Mouse (Mus musculus) neutrophil, adult 5-6 weeks (primary cell): Measurements from ENCODE around the gene Lrig3. TPM values are rescaled to one million over a fixed set of nuclear protein-coding genes. Genes with fewer than 3 reads are reported as not detected.

Experiments used
- ATAC-seq: fragments of 151-379, 151-347 bp; 2 replicates; pipeline ENCODE4 v1.8.0; 2017; ENCODE audit warnings: mild to moderate bottlenecking, moderate TSS enrichment; ENCODE audit not compliant: insufficient number of reproducible peaks, poor library complexity, low FRiP score, severe bottlenecking; ENCODE audit errors: extremely low read depth
- total RNA-seq: library from RNA; stranded (forward); fragments of 200-1000 nt; gene quantifications from 2 replicates; pipeline ENCODE4 v1.2.3, GENCODE M21; 2017

Lrig3 gene
- total RNA-seq, 1 experiment from 2014 or later, result not detected

DNA sequence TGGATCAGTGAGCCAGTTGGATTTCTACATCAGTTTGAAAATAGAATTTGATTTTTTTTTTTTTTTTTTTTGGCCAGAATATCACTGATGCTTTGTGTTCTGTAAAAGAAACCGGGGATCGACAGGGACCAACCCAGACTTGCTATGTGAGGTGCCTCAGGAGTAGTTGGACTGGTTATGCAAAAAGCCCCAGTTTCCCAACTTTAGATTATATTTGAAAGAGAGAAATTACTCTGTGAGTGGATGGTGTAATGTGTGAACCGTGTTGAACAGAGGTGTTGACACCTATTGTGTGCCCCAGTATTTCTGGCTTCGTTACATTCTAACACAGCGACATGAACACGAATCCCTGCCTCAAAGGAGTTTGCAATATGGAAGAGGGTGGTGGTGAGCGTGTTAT lies 25.9 kb downstream of the Lrig3 start:
- ATAC-seq, result no peak

DNA sequence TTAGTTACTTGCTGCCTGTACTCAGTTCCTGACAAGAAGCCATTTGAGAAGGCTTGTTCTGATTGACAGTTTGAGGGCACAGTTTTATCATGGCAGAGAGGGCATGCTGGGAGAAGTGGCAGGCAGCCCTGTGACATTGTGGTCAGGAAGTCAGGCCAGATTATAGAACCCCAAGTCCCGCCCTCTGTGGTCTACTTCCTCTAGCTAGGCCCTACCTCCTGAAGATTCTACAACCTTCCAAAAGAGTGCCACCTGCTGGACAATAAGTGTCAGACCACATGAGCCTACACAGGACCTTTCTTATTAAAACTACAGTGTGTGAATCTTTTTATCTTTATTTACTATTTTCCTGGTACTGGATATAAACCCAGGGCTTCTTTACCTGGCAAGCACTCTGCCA lies 28.9 kb downstream of the Lrig3 start:
- 0 out of 2 replicates have a peak, but pooled peaks have one; percentile 30 for ATAC-seq

DNA sequence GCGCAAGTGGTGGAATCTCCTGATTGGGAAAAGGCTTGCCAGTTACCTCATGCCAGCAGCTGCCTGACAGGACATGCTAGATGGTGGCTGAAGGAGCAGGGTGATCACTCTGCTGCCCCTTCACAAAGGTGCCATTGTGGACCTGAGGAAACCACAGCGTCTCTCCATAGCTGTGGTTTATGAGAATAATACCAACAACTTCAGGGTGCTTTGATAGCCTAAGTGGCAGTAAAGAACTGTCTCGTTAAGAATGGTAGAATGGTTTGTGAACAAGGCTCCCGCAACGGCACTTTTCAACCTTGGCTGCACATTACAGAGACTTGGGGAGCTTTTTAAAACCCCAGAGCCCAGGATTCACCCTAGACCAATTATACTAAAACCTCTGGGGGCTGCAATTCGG lies 29.7 kb downstream of the Lrig3 start:
- no peak for ATAC-seq

DNA sequence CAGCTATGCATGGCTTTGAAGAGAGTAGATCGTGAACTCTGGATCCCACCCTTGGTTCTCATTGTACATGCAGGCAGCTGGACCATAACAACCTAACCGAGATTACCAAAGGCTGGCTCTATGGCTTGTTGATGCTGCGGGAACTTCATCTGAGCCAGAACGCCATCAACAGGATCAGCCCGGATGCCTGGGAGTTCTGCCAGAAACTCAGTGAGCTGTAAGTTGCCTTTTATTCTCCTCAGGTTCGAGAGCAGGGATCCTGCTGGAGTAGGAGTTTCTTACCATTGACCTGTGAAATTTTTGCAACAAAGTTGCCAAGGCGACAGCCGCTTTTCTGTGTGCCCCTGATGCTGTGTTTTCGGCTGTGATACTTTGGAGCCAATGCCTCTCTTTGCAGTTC lies 31.0 kb downstream of the Lrig3 start:
- no peak for ATAC-seq

DNA sequence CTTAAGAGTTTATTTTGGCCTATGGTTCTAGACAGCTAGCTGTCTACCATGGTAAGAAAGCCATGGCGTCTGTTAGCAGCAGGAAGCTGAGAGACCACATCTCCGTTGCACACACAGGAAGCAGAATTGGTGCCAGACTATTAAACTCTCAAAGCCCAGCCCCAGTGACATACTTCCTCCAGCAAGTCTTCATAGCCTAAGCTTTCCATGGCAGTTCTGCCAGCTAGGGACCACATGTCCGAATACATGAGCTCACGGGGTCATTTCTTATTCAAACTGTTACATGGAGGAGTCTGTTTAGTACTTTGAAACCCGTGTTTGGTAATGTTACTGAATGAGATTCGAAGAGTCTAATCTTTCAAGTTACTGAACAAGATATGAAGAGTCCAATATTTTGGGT lies 33.6 kb downstream of the Lrig3 start:
- ATAC-seq, result no peak

DNA sequence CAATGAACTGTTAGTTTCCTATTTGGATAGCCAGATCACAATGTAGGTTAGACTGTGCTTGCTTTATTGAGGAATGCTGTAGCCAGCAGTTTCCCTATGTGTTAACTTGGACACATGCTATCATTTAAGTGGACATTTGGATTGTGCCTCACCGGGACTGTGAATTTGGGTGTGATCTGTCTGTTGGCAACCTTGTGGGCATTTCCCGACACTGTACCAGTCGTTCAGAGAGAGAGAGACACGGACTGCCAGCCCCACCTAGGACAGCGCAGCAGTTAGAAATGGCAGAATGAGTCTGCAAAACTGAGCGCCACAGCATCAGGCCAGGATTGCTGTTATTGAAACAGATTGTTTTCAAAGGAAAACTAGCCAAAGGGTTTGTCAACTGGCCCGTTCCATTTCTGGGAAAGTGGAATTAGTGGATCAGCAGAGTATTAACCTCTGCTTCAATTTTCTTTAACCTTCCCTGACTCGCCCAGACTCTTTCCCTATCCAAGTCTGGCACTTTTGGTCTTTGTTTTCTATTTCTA lies 35.0 kb downstream of the Lrig3 start:
- ATAC-seq, result no peak

DNA sequence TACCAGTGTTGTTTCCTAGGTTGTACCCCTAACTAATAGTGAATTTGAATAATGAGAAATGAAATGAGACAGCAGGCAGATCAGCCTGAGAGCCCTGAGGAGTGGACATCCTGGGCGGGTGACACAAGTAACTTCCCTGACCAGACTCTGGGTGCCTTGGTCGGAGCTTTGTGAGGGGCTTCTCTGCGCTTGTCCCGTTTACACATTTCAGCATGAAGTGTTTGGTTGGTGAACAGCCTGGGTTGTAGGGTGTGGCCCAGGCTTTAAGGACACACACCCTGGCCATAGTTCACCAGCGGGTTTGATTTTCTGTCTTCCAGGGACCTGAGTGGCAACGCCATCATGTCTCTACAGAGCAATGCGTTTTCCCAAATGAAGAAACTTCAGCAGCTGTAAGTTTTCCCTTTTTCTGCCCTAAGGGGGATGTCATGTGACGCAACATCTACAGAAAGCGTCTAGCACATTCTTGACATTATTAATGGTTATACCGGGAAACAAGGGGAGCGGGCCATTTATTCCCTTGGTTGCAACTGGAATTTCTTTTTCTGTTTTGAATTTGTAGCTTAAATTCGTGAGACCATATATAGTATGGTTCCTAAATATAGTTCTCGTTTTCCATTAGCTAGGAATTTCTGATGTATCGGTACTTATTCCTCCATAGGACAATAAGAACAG lies 36.2 kb downstream of the Lrig3 start:
- ATAC-seq, result no peak

DNA sequence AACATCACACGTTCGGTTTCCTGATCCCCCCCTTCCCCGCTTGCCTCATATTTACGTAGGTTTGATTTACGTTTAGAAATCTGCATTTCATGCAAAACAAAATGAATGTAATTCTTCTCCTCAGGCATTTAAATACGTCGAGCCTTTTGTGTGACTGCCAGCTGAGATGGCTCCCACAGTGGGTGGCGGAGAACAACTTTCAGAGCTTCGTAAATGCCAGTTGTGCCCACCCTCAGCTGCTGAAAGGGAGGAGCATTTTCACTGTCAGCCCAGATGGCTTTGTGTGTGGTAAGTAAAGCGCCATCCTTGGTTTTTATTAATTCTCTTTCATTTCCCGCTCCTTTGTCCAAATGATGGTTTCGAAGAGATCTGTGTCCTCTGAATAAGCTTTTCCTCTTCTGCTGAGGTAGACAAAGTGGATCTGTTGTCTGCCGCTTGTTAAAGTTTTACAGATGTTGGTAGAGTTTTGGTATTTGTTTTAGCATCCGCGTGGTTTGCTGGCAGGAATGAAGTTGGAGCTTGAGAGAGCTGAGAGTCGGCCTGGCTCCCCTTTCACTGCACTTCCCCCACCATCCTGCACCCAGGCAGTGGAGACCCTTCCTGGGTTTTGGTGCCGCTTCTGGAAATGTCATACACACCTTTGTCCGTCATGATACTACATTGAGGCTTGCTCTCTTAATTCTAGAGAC lies 37.0 kb downstream of the Lrig3 start:
- no peak for ATAC-seq

DNA sequence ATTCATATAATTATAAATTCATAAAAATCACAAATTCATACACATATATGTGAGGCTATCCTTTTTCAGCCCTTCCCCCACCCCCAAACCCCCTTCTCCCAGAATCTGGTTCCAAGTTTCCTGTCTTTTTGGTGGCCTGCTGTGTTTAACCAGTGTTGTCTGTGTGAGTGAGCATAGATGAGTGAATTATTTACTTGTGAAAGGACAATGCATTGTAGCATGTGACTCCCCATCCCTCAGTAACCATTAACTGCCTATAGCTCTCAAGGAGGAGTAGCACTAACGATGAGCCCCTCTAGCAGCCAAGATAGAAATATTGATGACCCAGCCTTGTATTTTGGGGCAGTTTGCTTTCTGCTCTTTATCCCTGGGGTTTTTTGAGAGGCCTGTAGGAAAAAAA lies 37.9 kb downstream of the Lrig3 start:
- ATAC-seq, result no peak

DNA sequence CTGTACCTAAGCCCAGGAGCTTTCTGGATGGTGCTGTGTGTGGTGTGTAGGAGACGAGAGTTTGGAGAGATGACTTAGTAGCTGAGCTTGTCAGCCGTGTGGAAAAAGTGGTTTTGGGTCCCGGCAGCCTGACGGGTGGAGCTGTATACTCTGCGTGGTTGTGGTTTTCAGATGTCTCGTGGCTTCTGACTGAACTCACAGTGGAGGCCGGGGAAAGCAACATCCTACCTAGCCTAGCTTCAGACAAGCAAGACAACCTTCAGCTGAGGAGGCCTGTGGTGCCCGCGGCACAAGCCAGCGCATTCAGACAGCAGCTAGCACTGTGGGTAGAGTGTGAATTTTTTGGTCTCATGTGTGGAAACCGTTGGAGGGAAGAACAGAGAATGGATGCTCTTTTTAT lies 47.7 kb downstream of the Lrig3 start:
- ATAC-seq, result no peak

DNA sequence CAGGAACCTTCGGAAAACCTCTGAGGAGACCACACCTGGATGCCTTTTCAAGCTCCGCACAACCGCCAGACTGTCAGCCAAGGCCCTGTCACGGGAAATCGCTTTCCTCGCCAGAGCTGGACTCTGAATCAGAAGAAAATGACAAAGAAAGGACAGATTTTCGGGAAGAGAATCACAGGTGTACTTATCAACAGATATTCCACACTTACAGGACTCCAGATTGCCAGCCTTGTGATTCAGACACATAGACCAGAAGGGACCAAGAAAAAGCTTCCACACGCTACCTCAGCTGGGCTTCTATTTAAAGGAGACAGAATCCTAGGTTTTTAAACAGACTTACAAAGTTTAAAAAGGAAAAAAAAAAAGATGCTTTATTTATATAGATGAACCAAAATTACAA lies 48.7 kb downstream of the Lrig3 start:
- ATAC-seq, result no peak

DNA sequence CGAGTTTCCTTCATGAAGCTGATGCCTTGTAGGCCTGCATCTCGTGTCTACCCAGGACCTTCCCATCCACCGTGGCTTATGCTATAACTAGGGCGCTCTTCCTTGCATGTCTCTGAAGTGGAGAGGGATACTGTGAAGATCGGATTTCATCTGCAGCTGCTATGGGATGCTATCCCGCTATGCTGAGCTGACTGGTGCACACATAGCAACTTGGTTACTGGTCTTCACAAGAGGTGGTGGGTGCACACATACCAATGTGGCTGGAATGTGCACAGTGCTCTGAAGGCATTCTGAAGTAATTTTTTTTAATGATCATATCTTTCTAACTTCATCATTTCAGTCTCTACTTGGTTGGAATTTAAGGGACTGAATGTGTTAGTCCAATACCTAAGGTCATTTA lies 49.7 kb downstream of the Lrig3 start:
- ATAC-seq, result no peak

DNA sequence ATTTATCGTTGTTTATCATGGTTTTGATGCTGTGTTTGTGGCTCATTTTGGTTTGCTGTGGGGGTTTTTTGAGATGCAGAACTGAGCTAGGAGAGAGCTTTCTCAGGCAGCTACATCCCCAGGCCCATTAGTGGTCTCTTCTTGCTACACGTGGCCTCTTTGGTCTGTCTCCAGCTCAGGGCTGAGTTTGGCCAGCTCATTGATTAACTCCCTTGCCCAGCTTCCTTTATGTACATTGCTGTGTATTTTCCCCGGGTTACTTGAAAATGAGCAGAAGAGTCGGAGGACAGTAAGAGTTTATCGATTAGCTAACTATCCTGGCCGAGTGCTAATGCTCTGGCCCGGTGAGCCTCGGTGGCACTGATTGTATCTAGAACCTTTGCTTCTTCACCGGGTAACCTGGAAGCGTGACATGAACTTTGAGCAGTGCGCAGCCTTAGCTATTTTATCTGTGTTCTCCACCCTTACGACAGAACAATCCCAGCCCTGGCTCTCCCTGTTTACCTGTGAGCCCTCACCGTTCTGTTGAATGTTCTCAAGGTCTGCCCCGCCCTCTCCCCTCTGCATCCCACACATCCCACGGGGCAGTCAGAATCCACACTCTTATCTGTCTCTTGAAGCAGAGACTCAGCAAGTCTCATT lies 53.5 kb downstream of the Lrig3 start:
- ATAC-seq, result no peak

DNA sequence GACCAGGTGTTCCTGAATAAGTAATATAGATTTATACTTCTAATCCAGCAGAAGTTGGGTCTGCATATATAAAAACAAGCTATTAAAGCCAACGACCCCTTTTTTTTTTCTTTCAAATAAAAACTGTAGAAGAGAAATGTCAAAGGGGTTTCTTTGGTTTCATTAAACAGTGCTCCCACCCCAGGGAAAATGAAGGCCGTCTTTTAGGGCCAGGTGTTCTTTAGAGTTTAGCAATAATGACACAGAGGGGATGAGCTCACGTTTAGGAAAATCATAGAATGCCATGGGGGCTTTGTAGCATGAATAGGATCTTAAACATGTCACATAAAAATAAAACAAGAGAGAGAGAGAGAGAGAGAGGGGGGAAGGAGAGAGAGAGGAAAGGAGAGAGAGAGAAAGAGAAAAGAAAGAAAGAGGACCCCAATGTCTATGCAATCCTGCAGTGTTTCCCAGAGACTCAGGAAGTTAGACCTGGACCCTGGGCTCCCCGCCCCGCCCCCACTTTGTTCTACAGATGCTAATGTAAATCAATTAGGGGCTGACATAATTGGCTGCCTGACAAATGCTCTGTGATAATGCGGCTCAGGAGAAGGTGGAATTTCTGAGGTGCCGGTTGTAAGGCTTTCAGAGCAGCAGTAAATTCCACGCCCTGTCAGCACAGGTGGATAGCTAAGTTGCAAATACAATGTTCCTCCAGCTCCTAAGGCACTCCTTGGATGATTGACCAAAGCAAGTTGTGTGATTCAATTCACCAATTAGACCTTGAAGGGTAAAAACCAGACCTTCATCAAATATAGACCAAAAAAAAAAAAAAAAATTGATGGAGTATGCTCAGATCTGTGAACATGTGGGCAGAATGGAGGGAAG lies 62.8 kb downstream of the Lrig3 start:
- ATAC-seq, result no peak

DNA sequence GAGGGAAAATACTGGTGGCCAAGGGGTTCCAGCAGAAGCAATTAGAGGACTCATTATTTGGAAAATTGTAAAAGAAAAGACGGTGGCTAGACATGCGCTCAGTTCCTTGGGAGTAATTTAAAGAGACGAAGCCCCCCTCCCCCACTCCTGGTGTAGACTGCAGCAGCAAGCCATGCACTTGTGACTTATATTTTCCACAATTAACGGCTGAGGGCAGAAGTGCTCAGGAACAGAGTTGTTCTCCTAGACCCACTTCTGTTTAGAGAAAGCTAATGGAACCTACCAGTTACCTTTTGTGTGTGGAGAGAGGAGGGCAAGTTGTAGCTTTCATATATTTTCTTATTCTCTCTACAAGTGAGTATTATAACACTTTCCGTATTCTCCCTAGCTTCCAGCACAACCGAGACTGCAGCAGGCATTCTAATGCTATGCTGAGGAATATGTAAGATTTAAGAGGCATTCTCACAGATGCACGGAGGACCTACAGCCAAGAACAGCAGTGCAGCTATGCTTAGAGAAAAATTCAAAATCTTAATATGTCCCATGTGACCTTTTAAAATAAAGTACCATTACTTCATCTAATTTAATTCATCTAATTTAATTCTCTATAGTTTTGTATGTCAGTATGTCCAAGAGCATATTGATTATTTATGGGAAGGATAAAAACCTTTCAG lies 63.6 kb downstream of the Lrig3 start:
- ATAC-seq, result no peak

DNA sequence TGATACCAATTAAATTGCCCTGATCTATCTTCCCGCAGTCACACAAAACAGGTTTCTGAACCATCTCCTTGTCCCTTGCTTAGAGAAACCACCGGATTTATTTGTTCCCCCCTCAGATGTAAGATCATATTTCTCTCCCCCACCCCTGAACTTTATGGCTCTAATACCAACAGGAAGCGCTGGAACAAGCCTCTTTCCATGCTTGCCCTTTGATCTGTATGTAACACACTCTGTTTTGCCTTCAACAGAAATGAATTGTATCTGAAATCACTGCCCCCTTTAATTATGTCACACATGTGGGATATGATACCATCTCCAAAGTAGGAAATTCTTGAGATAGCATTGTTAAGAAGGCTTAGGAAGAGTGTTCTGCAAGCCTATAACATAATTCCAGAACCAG lies 90.9 kb downstream of the Lrig3 start:
- ATAC-seq, result no peak

DNA sequence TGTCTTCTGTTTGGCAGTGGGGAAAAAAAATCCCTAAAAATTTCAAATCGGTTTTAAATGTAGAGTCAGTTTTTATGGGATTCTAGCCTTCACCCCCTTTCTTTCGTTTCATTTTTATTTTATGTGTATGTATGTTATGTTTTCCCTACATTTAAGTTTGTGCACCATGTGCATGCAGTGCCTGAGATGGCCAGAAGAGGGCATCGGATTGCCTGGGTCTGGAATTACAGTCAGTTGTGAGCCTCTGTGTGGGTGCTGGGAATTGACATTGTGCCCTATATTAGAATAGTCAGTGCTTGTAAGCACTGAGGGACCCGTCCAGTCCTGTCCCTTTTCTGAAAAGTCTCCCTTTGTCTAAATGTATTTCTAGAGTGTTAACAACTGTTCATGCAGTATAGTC lies 96.8 kb downstream of the Lrig3 start:
- ATAC-seq, result no peak
